Mouse (Mus musculus): ENCODE results near the gene Mycl. TPM values are rescaled to one million over a fixed set of nuclear protein-coding genes. Genes with fewer than 3 reads are reported as not detected.
A peak's percentile ranks its signal among the peaks of the same experiment; 100 is the strongest.

Gene Mycl
- total RNA-seq, 4 experiments from 2014 or later = 0.14 to 0.25 TPM; not detected in 2

DNA sequence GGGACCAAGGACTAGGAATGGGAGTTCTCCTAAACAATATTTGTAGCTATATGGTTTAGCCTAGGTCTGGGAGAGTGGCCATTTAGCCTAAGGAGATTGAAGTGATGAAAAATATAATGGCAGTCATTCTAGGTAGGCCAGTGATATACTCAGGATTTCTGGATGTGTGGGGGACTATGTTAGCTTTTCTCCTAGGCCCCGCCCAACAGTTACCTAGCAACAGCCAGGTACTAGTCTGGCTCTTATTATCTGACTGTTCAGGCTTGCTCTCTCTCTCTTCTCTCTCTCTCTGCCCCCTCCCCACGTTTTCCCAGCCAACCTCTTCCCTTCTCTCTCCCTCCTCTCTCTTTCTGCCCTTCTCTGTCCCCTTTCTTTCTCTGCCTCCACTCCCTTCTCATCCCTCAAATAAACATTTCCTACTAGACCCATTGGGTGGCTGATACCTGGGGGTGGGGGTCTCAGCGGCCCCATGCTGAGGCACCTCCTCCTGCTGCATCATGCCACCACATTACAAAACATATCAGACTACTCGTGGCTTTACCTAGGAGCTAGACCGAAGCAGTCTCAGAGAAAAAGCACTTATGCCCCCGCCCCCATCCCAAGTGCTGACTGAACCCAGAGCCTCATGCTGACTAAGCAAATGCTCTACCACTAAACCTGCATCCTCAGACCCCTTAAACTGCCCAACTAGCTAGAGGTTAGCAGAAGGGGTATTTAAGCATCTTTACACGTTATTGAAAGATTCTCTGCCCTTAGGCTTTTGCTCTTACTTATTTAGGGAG is 19.2 kb downstream of the Mycl start:
- DNase-seq (ENCODE audit: low spot score) = no peak

DNA sequence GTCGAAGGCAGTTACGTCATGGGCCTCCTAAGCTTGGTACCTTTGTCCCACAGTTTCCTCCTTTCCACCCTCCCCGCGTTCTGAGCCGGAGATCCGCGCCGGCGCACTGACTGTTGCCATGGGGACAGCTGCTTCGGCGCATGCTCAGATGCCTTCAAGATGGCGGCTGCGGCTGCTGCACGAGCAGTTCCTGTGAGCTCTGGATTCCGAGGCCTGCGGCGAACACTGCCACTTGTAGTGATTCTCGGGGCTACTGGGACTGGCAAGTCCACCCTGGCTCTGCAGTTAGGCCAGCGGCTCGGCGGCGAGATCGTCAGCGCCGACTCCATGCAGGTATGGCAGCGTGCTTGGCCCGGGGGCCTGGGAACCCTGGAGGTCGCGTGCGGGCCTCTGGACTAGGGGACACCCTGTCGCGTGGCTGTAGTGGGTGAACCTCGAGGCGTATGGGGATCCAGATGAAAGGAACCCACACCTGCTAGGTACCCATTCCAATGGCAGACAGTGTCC is 21.1 kb downstream of the Mycl start, which contains the start of gene Trit1:
Trit1 (plus strand) TSS at position 147 of the 507 bp plus-strand sequence.
- peak; percentile 94 for DNase-seq (ENCODE audit: low spot score)

DNA sequence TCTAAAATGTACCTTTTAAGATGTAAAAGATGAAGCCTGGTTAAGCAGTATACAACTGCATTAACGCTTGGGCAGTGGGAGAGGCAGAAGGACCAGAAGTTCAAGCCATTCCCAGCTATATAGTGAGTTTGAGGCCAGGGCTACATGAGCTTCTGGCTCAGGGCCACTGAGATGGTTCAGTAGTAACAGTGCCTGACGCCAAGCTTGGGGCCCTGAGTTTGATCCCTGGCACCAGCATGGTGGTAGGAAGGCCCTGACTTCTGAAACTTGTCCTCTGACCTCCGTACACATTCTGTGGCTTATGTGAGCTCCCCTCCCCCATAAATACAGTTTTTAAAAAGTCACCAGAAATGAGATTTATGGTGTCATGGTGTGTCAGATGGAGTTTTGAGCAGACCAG is 26.1 kb downstream of the Mycl start:
- DNase-seq (ENCODE audit: low spot score) = no peak

DNA sequence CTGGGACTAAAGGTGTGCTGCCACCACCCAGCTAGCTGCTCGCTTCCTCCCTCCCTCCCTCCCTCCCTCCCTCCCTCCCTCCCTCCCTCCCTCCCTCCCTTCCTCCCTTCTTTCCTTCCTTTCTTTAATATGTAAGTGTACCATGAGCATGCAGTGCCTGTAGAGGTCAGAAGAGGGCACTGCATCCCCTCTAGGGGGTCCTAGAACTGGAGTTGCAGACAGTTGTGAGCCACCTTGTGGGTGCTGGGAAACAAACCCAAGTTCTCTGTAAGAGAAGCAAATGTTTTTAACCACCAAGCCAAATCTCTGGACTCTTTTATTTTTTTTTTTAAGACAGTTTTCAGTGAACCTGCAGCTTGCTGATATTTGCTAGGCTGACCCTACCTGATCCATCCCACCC is 27.4 kb downstream of the Mycl start:
- no peak for DNase-seq (ENCODE audit: low spot score)

DNA sequence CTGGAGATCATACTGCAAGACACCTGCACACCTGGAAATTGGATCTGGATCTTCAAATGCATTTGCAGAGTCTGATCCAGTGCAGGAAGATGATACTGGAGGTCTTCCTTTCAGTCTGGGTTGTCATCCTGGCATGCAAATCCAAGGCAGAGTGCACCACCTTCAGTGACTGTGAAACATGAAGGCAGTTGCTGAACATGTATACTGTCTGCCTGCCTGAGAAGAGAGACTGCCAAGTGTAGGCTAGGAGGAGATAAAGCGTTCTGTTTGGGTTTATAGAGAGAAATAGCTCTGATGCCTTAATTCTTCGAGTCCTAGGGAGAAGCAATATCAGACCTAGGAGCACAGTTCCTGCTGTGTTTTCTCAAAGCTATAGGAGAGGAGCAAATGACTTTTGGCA is 30.0 kb downstream of the Mycl start:
- DNase-seq (ENCODE audit: low spot score) = no peak

DNA sequence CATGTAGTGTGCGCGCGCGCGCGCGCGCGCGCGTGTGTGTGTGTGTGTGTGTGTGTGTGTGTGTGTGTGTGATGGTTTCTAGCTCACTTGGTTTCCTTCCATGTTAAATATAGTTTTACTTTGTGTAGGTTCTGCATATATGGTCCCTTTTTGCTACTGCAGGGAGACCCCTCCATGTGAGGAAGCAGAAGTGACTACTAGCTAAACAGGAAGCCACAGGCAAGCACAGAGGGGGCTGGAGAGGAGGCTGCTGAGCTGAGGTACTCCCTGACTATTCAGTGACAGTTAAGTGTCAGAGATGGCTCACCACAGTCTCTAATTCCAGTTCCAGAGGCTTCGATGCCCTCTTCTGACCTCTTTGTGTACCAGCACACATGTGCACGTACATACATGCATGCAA is 30.7 kb downstream of the Mycl start:
- no peak for DNase-seq (ENCODE audit: low spot score)

DNA sequence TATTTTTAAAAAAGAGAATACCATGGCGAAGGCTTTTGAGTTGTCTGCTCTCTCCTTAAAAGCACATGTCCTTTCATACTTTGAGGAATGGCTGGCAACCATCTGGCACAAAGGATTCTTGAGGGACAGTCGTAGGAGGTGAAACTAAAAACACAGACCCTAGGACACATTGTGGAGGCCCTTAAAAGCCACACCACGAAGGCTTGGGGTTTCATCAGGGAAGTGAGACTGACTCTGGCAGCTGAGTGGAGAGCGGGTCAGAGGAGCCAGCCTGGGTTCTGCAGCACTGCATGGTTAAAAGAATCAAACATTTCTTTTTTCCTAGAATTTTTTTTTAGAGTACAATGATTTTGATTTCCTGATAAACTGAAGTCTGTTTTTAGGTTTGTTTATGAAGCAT is 31.1 kb downstream of the Mycl start:
- no peak for DNase-seq (ENCODE audit: low spot score)

DNA sequence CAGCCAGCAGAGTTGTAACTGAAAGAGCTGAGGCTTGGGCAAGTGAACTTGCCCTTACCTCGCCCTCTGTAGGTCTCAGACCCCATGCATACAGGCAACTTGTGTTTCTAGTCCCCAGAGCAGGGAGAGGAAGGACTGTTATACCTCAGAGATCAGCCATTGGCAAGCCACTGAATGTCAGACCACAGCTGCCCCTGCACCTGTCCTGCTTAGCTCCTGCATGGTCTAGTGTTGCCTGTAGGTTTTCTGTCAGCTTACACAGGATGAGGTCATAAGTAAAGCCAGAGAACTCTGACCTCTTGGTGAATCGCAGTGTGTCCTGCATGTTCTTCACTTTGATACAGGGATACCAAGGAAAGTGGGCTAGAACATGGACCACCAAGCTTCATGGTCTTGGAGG is 39.4 kb downstream of the Mycl start:
- DNase-seq (ENCODE audit: low spot score) = no peak

DNA sequence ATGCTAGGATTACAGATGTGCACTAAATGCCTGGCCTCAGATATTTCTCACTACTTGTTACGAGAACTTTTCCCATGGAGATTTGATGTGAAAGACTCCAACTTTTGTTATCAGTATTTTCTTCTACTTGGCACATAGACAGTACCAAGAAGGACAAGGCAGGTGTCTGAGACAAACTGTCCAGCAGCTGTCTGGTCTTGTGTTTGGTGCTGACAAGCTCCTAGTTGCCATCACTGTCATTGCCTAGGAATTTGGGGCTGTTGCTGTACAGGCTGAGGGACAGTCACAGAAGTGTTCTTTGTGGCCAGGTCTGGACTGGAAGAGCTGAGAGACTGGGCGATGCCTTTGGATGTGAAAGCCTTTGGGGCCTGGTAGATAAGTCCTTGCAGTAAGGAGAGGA is 40.2 kb downstream of the Mycl start:
- DNase-seq (ENCODE audit: low spot score) = no peak

DNA sequence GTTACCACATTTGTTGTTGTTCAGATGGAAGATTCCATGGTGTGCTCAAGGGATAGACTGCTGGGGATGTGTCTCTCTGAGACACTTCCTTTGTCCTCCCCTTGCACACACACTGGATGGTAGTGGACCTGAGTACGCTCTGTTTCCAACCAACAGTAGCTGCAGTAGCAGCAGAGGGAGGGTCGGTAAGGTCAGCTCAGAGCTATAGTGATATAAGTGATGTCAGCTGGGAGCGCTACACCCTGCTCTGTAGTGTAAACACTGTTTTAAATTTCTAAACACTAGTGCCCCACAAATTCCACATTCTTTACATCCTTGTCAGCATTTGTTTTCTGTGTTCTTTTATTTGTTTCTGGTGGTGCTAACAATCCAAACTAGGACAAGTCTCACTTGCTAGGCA is 41.3 kb downstream of the Mycl start:
- DNase-seq (ENCODE audit: low spot score) = no peak

DNA sequence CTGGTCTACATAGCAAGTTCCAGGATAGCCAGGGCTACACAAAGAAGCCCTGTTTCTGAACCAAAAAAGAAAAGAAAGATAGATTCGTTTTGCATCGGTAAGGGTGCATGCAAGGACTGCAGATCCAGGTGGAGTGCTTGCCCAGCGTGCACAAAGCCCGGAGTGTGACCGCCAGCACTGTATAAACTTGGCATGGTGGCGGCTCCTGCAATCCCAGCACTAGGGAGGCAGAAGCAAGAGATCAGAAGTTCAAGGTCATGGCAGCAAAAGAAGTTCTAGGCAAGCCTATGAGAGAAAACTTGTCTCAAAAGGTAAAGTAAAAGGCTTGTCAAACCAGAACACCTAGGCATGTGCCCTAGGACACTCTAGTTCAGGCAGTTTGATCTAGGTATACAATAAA is 45.7 kb downstream of the Mycl start:
- no peak for DNase-seq (ENCODE audit: low spot score)

DNA sequence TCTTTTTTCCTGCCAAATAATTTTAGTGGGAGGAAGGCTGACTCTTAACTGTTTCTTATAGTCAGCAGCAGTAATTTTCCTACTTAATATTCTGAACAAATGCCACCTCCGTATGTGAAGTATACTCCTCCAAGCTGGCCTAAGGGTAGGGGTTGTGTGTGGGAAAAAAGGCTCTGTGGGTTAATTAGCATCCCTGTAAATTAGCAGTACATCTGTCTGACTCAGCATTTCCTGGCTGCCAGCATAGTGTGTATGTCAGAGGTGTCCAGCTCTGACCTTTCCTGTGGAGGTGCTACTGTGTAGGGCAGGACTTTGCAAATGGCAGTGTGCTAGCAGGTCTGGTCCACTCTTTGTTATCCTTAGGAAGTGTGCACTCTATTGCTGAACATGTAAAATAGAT is 48.4 kb downstream of the Mycl start:
- no peak for DNase-seq (ENCODE audit: low spot score)

DNA sequence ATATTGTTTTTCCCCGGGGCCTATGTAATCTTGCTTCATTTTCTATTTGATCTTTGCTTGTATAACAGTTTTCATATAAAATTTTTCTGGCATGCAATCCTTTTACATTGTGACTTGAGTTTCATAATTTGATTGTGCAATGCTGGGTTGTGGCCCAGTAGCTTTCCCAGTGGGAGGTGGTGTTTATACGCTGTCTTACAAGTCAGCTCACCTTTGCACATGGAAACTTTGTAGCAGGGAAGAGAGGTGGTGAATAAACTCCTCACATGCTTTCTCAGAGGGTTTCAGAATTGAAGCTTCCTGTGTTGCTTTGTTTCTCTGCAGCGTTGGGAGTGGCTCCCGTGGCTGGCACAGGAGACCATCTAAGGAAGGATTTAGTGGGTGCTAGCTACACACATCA is 49.4 kb downstream of the Mycl start:
- DNase-seq (ENCODE audit: low spot score) = no peak

DNA sequence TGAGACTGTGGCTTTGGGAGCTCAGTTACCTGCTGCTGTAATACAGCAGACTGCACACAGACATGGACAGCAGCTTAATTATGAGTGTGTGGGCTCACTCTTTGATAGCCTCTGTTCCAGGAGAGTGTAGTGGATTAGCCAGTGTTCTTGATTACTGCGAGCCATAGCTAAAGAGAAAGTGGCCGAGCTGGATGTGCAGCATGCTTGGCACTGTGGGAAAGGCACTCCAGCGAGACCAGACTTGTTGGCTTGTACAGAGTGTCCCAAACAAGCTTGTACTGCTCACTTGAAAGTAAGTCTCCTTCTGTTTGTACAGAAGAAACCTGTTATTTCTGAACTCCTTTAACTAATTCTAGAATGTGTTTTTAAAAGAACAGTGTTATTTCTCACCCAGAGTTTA is 50.8 kb downstream of the Mycl start:
- DNase-seq (ENCODE audit: low spot score) = peak; percentile 9

DNA sequence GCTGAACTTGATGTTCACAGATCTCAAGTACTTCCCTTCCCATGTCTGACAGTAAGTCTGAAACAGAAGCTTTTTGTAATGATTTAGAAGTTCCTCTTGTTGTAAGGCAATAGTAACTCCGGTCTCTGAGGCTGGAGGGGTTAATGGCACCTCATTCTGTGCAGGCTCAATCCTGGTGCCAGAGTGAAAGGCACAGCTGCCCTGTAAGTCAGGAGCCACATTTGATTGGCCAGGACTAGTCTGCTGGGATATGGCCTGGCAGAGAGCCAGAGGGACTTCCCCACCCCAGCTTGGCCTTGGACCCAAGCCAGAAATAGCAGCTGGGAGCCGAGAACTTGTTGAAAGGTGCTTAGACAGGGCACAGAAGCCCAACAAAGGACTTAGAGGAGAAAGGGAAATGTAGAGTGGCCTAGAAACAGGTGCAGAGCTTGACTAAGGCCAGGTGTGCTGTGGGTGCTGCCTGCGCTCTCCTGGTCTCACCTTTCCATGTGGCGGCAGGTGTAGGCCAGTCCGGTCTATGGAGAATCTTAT is 55.3 kb downstream of the Mycl start:
- DNase-seq (ENCODE audit: low spot score) = peak; percentile 91

Other genes starting within 250 kb of the Mycl start
- gene Ppt1, start 159.4 kb upstream of the Mycl start, total RNA-seq (2022) = 10 to 100 TPM; 44.1 to 52.8 (median 49.1) TPM
- 10 to 100 TPM; 38.4 to 47.9 (median 42.1) TPM for gene Cap1, start 109.6 kb upstream of the Mycl start, total RNA-seq (2022)
- not detected for gene Mfsd2a, start 34.5 kb upstream of the Mycl start, total RNA-seq (2022)
- gene Trit1, start 20.9 kb downstream of the Mycl start, total RNA-seq (2022) = 1 to 10 TPM; 5.6 to 8.0 (median 6.6) TPM
- not detected for gene Bmp8b, start 109.5 kb downstream of the Mycl start, total RNA-seq (2022)
- not detected for gene Oxct2b, start 120.6 kb downstream of the Mycl start, total RNA-seq (2022)
- gene Ppie, start 144.3 kb downstream of the Mycl start, total RNA-seq (2022) = 10 to 100 TPM; 22.0 to 27.8 (median 24.1) TPM
- gene Hpcal4, start 187.6 kb downstream of the Mycl start, total RNA-seq (2022) = under 1 TPM; 0.14 to 0.25 (median 0.19) TPM
- 10 to 100 TPM; 48.9 to 75.3 (median 70.1) TPM for gene Nt5c1a, start 205.9 kb downstream of the Mycl start, total RNA-seq (2022)
- 10 to 100 TPM in 3 of 4 experiments, 1 to 10 TPM in 1; 9.7 to 11.7 (median 10.9) TPM for gene Heyl, start 237.9 kb downstream of the Mycl start, total RNA-seq (2022)

Data from heart, adult 8-10 months (tissue).